Mouse (Mus musculus): ENCODE data around the gene Trnt1.

The Trnt1 gene

GRCm38 (mm10) chr6:106787138-106787537, 18.2 kb downstream of the Trnt1 start:
- 79% methylated on average over 3 of the region's 3 CpGs for WGBS

- WGBS, result 77% methylated on average over 8 of the region's 8 CpGs
Measured at GRCm38 (mm10) chr6:106791429-106791828, 22.5 kb downstream of the Trnt1 start.

- WGBS, result 81% methylated on average over 5 of the region's 5 CpGs
Measured at GRCm38 (mm10) chr6:106792486-106792885, 23.6 kb downstream of the Trnt1 start.

- WGBS, result 85% methylated on average over 7 of the region's 7 CpGs
Measured at GRCm38 (mm10) chr6:106793088-106793487, 24.2 kb downstream of the Trnt1 start.

GRCm38 (mm10) chr6:106793621-106794020, 24.7 kb downstream of the Trnt1 start:
- WGBS, result 89% methylated on average over 10 of the region's 10 CpGs

GRCm38 (mm10) chr6:106794094-106794814, 25.3 kb downstream of the Trnt1 start:
- WGBS, result 84% methylated on average over 13 of the region's 13 CpGs

- 1% methylated on average over 57 of the region's 57 CpGs for WGBS
Measured at GRCm38 (mm10) chr6:106799333-106800226, 30.7 kb downstream of the Trnt1 start, which contains the start of gene Crbn. Gene Crbn (minus strand): TSS chr6:106800077.

- WGBS, result 43% methylated on average over 5 of the region's 5 CpGs
Measured at GRCm38 (mm10) chr6:106800227-106800557, 31.3 kb downstream of the Trnt1 start.

- 16% methylated on average over 2 of the region's 2 CpGs for WGBS
Measured at GRCm38 (mm10) chr6:106804904-106805303, 36.0 kb downstream of the Trnt1 start.

- WGBS, result 58% methylated on average over 2 of the region's 2 CpGs
Measured at GRCm38 (mm10) chr6:106809161-106809560, 40.2 kb downstream of the Trnt1 start.

- 71% methylated on average over 3 of the region's 3 CpGs for WGBS
Measured at GRCm38 (mm10) chr6:106810686-106811085, 41.8 kb downstream of the Trnt1 start.

- 85% methylated on average over 3 of the region's 3 CpGs for WGBS
Measured at GRCm38 (mm10) chr6:106819906-106820305, 51.0 kb downstream of the Trnt1 start.

GRCm38 (mm10) chr6:106822329-106822728, 53.4 kb downstream of the Trnt1 start:
- WGBS, result 42% methylated on average over 1 of the region's 1 CpGs
